Mouse (Mus musculus): ENCODE measurements around the gene Ammecr1.

The Ammecr1 gene

DNA sequence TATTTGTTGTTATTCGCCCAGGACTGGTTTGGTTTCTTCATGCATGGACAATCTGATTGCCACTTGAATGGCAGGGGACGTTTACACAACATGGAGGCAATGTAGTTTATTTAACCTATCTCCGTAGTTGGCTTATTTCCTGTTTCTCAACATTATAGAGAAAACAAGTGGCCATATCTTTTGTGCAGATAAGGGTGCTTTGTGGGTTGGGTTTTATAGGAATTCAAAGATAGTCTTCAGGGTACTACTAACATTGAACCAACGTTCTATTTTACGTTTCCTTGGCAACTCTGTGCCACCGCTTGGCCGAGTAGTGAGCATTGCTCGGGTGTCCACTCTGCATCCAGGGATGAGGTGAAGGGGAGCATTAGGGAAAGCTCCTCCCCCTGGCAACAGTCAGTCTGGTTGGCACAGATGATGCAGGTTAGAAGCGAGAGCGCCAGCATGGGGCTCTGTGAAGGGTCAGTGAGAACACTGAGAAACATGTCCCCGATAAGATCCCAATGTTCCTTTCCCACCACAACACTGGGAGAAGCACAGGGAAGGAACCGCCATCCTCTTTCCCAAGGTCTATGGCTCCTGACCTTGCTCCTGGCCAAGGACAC is 136.6 kb downstream of the Ammecr1 start:
- no peak for DNase-seq (ENCODE audit: low spot score in 2 of 2)

- no peak for DNase-seq (ENCODE audit: low spot score in 2 of 2)
Observed at GRCm38 (mm10) chrX:142829267-142829666, 137.3 kb downstream of the Ammecr1 start.

DNA sequence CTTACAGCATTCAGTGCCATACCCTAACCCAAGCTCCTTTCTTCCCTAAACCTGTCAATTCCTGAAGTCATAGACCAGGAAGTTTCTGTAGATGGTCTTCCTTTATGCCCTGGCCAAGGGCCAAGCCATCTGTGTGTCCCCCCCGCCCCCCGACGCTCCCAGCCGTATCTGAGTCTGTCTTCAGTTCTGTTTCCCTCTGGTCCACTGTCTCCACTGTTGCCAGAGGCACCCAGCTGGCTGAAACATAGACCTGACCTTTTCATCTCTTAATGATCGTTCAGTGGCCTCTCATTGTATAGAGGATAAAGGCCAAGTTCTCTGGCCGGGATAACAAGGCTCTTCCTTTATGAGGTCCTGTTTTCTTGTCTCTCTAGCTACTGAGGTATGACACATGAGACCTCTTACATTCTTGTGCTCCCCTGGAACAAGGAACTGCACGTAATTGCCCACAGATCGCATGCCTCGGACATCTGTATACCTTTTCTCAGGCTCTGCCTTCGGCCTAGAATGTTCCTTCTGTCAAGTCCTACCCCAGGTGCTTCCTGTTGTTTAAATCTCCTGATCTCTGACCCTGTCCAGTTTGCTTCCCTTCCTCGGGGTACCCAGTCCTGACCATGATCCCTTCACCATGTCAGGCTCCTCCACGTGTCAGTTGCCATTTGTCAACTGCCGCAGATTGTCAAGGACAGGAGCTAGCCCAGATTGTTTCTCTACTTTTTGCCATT is 138.2 kb downstream of the Ammecr1 start:
- no peak for DNase-seq (ENCODE audit: low spot score in 2 of 2)

DNA sequence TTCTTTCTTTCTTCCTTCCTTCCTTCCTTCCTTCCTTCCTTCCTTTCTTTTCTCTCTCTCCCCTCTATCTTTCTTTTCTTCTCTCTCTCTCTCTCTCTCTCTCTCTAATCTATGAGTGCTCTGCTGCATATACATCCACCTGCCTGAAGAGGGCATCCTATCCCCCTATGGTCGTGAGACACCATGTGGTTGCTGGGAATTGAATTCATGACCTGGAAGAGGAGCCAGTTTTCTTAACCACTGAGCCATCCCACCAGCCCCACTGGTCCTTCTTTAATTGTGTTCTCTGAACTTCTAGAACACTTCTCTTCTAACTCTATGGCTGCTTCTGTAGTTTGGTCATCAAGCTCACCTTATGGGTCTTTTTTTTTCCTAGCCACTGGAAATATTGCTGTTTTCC is 138.9 kb downstream of the Ammecr1 start:
- DNase-seq (ENCODE audit: low spot score in 2 of 2): no peak

GRCm38 (mm10) chrX:142825309-142825708 is 141.2 kb downstream of the Ammecr1 start:
- no peak for DNase-seq (ENCODE audit: low spot score in 2 of 2)

GRCm38 (mm10) chrX:142821846-142822245 is 144.7 kb downstream of the Ammecr1 start:
- peak in 1 of 2 experiments; percentile 22 for DNase-seq (ENCODE audit: low spot score in 2 of 2)

DNA sequence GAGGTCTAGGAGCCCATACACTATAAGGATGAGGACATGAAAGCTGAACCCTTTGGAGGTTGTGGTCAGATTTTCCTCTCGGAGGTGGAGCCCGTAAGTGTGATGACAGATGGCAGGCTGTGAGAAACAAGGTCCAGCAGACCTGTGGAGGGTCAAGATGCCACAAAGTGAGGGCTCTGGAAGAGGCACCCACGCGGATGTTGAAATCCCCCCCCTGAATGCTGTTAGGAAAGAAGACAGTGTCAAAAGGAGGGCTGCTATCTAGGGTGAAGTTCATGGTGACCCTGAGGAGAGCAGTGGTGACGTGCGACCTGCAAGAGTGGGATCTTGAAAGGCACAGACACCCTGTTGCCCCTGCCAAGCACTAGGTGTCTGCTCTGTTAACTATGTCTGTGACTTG is 145.3 kb downstream of the Ammecr1 start:
- DNase-seq (ENCODE audit: low spot score in 2 of 2): no peak

GRCm38 (mm10) chrX:142818057-142818682 is 148.4 kb downstream of the Ammecr1 start:
- DNase-seq (ENCODE audit: low spot score in 2 of 2): peak; percentile 30 to 65

- peak; percentile 23 to 58 for DNase-seq (ENCODE audit: low spot score in 2 of 2)
Observed at GRCm38 (mm10) chrX:142813146-142813545, 153.4 kb downstream of the Ammecr1 start.

DNA sequence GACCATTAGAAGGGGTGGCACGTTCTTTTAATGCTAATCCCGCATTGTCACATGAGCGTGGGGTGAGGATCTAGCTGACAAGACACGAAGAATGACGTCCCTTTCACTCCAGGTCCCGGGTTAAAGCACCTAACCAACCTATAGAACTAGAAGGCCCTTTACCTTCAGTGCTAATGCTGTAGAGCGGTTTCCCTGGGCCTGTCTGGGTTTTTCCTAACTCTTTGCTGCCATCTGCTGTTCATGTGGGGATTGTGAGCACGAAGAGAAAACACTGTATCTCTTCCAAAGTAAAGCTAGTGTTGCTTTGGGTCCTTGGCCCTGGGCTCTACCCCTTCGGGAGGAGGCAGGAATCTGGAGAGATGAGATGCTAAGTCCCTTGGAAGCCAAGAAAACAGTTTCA is 158.1 kb downstream of the Ammecr1 start:
- peak in 1 of 2 experiments; percentile 52 for DNase-seq (ENCODE audit: low spot score in 2 of 2)

- DNase-seq (ENCODE audit: low spot score in 2 of 2): no peak
Observed at GRCm38 (mm10) chrX:142806620-142807061, 159.9 kb downstream of the Ammecr1 start.

DNA sequence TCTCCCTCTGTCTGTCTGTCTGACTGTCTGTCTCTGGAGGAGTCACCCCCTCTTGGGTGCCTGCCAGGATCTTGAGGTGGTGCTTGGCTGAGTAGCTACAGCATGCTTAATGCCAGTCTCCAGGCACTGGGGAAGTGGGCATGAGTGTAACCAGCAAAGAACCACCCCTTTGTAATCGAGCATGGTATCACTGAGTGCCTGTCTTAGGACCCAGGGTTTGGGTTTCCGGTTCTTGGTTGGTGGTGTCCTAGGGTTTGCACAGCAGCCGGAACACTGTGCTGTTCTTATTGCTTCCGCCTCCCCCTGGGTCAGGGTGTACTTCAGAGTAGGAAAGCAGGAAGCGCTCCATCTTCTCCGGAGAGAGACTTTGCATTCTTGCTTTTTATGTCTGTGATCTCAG is 160.4 kb downstream of the Ammecr1 start:
- DNase-seq (ENCODE audit: low spot score in 2 of 2): no peak

DNA sequence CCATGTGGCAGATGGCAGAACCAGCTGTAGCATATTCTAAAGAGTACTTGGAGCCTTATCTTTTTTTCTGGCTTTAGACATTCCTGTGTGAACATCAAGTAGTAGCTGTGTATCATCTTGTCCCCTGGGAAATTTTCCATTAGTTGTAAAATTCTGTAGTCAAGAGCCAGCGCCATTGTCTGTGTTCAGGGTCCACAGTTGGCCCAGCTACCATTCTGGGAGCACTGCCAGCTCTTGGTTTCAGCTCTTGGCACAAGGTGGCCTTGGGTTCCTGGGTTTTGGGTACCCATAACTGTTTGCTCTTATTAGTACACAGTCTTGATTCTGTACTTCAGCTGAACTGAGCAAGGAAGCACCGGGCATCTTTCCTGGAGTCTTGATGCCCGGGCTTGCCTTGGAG is 161.9 kb downstream of the Ammecr1 start:
- no peak for DNase-seq (ENCODE audit: low spot score in 2 of 2)

All from spleen, postnatal 10 days (tissue).